Mouse (Mus musculus): ENCODE results near the gene Mob3b.
A peak's percentile ranks its signal among the peaks of the same experiment; 100 is the strongest.

The Mob3b gene

DNA sequence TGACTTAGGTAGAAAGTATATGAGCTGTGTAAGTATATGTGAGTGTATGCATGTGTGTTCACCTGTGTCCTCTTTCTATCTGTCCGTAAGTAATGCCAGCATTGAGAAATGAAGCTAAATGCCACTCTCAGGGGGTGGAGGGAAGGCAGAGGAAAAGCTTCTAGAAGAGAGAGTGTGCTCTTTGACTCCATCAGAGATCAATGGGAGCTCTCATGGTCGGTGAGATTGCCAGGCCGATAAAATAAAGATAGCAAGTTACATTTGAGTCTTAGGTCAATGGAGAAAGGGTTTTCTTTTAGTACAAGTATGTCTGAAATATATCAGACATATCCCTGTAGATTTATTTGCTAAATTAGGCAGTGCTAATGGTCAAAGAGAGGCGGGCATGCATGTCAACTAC, 9.0 kb downstream of the Mob3b start:
- no peak for DNase-seq (ENCODE audit: low spot score in 2 of 2)

DNA sequence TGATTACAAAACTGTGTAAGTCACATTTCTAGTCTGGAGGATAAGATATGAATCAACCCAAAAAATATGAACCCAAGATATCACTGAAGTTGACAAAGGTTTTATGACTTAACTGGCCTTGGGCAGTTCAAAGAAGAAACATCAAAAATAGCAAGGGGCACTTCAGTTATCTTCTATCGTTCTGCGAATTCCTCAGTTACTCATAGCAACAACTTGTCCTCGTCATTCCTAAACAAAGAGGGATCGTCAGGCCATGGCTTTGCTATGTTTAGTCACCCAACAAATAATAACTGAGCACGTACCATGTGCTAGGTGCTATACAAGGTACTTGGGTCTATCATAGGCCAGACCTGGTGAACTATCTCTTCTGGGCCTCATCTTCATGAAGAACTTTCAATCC, 10.7 kb downstream of the Mob3b start:
- DNase-seq (ENCODE audit: low spot score in 2 of 2) = no peak

DNA sequence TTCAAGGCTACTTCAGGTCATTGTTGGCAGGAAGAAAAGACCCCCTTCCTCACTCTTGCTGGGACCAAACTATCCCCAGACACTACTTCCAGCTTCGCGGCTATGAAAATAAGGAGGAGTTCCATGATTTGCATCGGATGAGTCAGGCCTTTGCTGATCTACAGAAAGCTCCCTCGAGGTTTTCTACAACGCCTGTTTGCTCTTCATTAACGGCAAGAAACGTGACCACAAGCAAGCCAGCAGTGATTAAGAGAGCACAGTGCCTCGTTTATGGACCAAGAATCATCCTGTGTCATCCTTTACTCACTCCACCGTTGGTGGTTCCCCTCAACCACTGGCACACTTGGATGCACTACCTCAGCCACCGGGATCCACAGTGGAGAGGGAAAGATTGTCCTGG, 11.6 kb downstream of the Mob3b start:
- no peak for DNase-seq (ENCODE audit: low spot score in 2 of 2)

DNA sequence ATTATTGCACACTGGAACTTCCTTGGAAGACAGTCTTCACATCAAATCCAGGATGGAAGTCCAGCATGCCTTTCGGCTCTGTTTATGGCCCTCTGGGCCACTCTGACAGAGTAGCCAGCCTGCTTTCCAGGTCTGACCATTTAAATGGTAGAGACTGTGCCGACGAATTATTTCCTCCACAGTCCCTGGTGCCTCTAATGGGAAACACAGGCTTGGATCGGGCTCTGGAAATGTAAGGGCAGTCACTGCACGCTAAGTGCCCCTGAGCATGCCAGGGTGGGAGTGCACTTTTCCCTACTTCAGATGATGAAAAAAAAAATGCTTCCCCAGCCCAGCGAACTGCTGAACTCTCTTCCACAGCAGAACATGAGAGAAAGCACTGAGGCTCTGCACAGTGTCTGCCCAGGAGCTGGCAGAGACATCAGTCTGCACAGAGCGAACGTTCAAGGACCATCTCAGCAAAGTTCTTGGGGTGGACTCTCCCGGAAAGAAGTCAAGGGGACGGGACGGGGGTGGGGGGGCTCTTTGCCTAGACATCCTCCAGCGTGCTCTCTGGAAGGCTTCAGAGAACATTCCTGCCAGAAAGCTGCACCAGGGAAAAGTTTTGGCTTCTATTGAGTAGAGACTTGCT, 13.7 kb downstream of the Mob3b start:
- DNase-seq (ENCODE audit: low spot score in 2 of 2) = no peak

- no peak for DNase-seq (ENCODE audit: low spot score in 2 of 2)
Observed at GRCm38 (mm10) chr4:35140317-35140716, 17.0 kb downstream of the Mob3b start.

GRCm38 (mm10) chr4:35138077-35138476, 19.2 kb downstream of the Mob3b start:
- DNase-seq (ENCODE audit: low spot score in 2 of 2) = no peak

GRCm38 (mm10) chr4:35136996-35137395, 20.3 kb downstream of the Mob3b start:
- no peak for DNase-seq (ENCODE audit: low spot score in 2 of 2)

- no peak for DNase-seq (ENCODE audit: low spot score in 2 of 2)
Observed at GRCm38 (mm10) chr4:35135806-35136205, 21.5 kb downstream of the Mob3b start.

DNA sequence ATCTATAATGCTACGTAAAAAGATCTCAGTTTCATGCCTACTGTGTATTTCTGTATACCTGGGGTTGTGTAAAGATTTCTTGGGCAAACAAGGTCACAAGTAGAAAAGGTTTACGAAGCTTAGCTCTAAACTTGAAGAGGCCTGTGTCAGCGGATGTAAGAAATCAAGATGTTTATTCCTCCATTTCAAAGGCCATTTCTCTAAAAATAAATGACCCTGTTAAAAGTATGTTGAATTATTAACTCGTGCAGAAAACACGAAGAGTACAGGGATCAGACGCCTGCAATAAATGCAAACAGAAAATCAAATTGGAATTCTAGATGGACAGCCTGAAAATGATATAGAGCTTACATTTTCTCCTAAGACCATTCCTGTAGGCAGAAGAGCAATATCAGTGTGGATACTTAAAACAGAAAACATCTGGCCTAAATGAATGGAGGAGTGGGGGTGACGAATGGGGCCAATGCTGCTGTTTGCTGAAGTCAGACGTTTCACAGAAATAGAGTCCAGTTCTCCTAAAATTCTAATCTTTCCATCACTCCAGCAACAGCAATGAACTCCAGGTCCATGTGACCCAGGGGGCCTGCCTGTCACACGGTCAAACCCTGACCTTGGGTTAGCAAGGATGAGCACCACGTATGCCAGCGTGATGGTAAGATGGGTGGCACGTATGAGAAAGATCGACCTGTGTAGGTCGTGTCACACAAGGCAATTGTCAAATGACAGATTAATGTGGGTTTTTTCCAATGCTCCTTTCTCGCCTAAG, 22.3 kb downstream of the Mob3b start:
- no peak for DNase-seq (ENCODE audit: low spot score in 2 of 2)

DNA sequence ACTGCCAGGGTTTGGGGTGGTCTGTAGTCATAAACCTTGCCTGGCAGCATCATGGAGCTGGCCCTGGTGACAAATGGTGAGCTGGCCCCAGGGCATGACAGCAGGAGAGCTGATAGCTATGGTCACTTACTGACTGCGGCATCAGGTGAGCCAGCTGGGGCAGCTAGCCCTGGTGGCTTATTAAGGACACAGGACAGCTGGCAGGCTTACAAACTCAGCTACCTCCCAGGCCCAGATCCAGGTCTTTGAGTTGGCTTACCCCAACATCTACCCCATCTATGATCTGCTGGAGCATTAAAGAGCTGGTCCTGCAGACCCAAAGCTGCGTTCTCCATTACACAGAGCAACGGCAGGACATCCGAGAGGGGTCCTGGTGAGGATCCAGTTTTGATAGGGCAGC, 23.9 kb downstream of the Mob3b start:
- no peak for DNase-seq (ENCODE audit: low spot score in 2 of 2)

DNA sequence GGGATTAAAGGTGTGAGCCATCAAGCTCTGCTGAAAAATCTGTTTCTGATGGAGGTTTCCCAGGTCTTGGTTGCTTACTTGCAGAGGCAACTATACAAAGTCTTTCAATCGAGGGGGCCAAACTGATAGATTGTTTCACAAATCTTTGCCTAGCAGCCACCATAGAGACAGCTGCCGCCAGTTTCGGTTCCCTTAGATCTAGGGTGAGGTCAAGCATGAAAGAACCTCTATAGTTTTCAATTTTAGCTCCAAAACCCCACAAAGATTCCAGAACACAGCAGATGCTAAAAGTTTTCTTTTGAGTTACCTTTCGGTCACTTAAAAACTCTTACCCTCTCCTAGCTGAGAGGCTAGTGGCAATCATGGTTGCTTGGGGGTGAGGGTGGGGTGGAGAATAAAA, 25.7 kb downstream of the Mob3b start:
- no peak for DNase-seq (ENCODE audit: low spot score in 2 of 2)

GRCm38 (mm10) chr4:35130411-35130948, 26.8 kb downstream of the Mob3b start:
- no peak for DNase-seq (ENCODE audit: low spot score in 2 of 2)

GRCm38 (mm10) chr4:35127759-35128158, 29.5 kb downstream of the Mob3b start:
- no peak for DNase-seq (ENCODE audit: low spot score in 2 of 2)

GRCm38 (mm10) chr4:35126776-35127175, 30.5 kb downstream of the Mob3b start:
- no peak for DNase-seq (ENCODE audit: low spot score in 2 of 2)

DNA sequence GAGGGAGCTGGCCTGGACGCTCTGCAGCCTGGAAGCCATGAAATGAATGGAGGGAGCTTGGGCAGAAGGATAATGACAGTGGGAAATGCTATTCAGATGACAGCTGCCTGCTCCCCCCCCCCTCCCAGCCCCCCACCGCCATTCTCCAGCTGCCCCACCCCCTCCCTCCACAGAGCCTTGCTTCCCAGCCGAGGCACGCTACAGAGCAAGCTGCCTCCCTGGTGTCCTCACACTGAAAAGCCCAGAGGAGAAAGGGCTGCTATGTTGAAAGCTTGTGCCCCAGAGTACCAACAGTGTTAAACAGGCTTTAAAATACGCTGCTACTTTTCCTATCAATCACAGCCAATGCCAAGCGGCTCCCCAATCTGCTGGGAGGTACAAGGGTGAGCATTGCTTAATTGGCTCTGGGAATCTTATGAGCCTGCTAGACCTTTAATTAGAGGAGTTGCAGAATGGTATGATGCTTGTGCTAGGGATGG, 31.9 kb downstream of the Mob3b start:
- no peak for DNase-seq (ENCODE audit: low spot score in 2 of 2)

DNA sequence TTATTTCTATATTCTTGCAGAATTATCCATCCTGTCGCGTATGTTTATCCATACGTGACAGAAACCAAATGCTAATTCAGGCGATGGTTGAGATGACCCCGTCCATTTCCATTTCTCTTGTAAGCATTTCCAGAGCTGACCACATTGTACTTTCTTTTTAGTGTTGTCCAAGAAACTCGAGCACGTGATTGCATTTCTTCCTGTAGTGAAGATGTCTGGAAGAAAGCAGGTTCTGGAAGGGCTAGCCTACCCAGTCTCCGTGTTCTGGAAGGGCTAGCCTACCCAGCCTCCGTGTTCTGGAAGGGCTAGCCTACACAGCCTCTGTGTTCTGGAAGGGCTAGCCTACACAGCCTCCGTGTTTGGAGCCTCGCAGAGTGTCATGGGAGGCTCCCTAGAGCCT, 33.3 kb downstream of the Mob3b start:
- no peak for DNase-seq (ENCODE audit: low spot score in 2 of 2)

GRCm38 (mm10) chr4:35123087-35123486, 34.2 kb downstream of the Mob3b start:
- no peak for DNase-seq (ENCODE audit: low spot score in 2 of 2)

DNA sequence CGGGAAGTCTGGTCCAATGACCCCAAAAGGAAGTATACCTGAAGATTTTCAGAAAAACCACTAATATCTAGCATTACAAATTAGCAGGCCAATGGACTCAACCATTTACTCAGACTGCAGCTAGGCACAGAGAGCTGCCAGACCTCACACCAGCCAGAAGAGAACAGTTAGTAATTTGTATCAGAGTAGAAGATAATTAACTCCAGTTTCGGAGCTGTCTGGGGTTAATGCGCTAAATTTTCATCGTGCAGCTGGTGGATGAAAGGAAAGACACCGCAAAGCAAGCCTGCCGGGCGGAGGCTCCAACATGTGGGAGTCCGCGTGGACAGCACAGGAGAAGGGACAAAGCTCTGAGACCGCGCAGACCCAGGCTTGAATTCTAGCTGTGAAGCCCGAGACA, 36.2 kb downstream of the Mob3b start:
- peak in 1 of 2 experiments; percentile 6 for DNase-seq (ENCODE audit: low spot score in 2 of 2)

- DNase-seq (ENCODE audit: low spot score in 2 of 2) = no peak
Observed at GRCm38 (mm10) chr4:35120575-35120974, 36.7 kb downstream of the Mob3b start.

DNA sequence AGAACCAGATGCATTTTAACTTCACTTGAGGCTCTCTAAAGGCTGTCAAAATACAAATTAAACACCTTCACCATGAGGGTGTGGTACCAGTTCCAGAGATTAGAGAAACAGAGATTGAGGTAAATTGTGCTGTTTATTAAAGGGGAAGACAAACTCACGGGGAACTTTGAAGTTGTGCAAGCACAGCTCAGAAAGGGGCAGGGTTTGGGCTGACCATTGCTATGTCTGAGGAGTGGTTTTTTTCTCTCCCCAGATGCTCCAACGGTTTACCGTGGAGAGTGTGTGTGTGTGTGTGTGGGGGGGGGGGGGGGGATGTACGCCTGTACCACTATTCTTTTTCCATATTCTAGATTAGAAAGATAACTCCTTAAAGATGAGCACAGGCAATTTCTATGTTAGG, 37.1 kb downstream of the Mob3b start:
- DNase-seq (ENCODE audit: low spot score in 2 of 2) = no peak

- DNase-seq (ENCODE audit: low spot score in 2 of 2) = no peak
Observed at GRCm38 (mm10) chr4:35118851-35119250, 38.4 kb downstream of the Mob3b start.

DNA sequence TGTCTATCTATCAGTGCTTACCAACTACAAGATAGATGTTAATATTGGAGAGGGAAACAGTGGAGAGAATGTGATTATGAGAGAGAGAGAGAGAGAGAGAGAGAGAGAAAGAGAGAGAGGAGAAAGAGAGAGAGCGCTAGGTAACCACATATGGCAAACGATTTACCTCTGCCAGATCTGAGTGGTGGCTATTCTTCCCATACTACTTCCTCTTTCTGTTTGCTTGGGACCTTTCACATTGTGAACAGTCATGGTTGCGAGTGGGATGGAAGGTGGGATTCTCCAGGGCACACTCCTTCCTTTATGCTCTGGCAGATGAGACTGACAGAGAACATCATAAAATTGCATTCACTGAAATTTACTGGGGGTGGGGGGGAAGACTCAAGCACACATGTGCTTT, 40.1 kb downstream of the Mob3b start:
- no peak for DNase-seq (ENCODE audit: low spot score in 2 of 2)

DNA sequence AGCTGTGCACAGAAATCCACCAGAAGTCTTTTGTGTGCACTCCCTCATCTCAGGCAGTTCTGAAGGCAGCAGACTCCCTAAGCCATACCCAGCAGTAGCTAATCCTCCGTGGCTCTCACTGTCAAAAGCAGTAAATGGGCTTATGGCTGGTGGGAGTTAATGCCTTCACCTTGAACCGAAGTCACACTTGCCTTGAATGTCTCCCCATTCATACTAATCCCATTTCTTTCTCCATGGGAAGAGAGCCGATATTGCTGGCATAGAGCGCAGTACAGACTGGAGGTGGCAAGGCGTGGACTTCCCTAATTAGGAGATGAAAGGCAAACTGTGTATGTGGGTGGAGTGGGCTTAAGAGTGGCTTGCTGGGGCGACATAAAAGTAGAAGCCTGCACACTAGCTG, 41.4 kb downstream of the Mob3b start:
- peak in 1 of 2 experiments; percentile 13 for DNase-seq (ENCODE audit: low spot score in 2 of 2)

All from left cerebral cortex, adult 9 months (tissue).